Mouse (Mus musculus) kidney, embryonic 16.5 days (tissue): Measurements from ENCODE around the gene Ccng1. TPM values are rescaled to one million over a fixed set of nuclear protein-coding genes. Genes with fewer than 3 reads are reported as not detected.

ENCODE experiments used
- ATAC-seq: fragments of 200-750 bp; cut with Nextera tagmentation; 2 replicates; pipeline ENCODE4 v1.8.0; 2017; ENCODE audit warnings: moderate TSS enrichment; ENCODE audit not compliant: low FRiP score, low TSS enrichment
- H3K27ac ChIP-seq: fragments of 300-500 bp; sonication (generic); 2 replicates; pipeline ENCODE4 v1.5.1; 2014; ENCODE audit warnings: low read length
- H3K27me3 ChIP-seq: fragments of 300-500 bp; sonication (generic); 2 replicates; pipeline ENCODE4 v1.6.1; 2014; ENCODE audit warnings: low read length, control low read depth, mixed read lengths; ENCODE audit not compliant: insufficient read depth
- H3K36me3 ChIP-seq: fragments of 300-500 bp; sonication (generic); 2 replicates; pipeline ENCODE4 v1.6.1; 2014; ENCODE audit warnings: low read length, control low read depth, mixed read lengths; ENCODE audit not compliant: insufficient read depth
- H3K4me1 ChIP-seq: fragments of 300-500 bp; sonication (generic); 2 replicates; pipeline ENCODE4 v1.6.1; 2014; ENCODE audit warnings: low read length, control low read depth, mixed read lengths; ENCODE audit not compliant: insufficient read depth
- H3K4me2 ChIP-seq: fragments of 300-500 bp; sonication (generic); replicated peaks from 2 replicates; pipeline ENCODE4 v1.6.1; 2014; ENCODE audit warnings: low read depth, low read length
- H3K4me3 ChIP-seq: fragments of 300-500 bp; sonication (generic); 2 replicates; pipeline ENCODE4 v1.5.1; 2014; ENCODE audit warnings: mild to moderate bottlenecking, low read length
- H3K9ac ChIP-seq: fragments of 300-500 bp; sonication (generic); replicated peaks from 2 replicates; pipeline ENCODE4 v1.6.1; 2014; ENCODE audit warnings: low read length
- H3K9me3 ChIP-seq: fragments of 300-500 bp; sonication (generic); 2 replicates; pipeline ENCODE4 v1.6.1; 2016; ENCODE audit warnings: low read length, control low read depth
- WGBS: fragments of 180-500 bp; shearing (Covaris S2); extraction: QIAGEN DNeasy Blood & Tissue Kit; methylation state at CpG from one replicate; pipeline ENCODE4 v1.1.7; 2014; 5-methylcytosine and 5-hydroxymethylcytosine counted together
- polyA plus RNA-seq: library from polyadenylated mRNA; unstranded; fragments of >200 nt; fragmentation: Nextera tagmentation; extraction: Ambion mirVana; gene quantifications from 2 replicates; pipeline ENCODE4 v1.2.1, GENCODE M21; 2015

The Ccng1 gene
- polyA plus RNA-seq, result 44.3 and 45.2 TPM in 2 replicates

DNA sequence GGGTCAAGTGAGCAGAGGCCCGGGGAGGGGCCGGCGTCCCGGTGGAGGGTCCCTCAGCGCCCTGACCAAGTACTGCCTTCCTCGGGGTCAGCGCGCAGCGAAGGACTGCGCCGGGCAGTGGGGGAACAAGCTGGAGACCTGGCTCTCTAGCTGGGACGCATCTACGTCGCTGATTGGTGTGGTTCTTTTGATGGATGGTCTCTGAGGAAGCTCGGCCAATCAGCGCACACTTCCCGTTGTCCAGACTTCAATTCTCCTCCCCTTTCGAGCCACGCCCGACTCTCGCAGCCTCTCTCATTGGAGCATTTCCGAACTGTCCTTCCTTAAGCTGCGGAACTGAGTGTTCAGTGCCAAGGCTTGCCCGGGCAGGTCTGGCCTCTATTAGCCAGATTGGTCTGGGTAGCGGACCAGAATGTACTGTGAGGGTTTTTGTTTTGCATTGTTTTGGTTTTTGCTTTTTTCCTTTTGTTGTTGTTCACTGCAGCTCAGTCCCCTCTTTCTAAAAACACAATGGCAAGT is at the start of gene Ccng1:
Ccng1 (minus strand) TSS at position 203 of the 519 bp plus-strand sequence.
- H3K4me1 ChIP-seq, result peaks cover 16% of the 10 kb centered on the region
- H3K4me2 ChIP-seq, result peak within 1 kb of the TSS; percentile 89
- H3K4me3 ChIP-seq, result peak within 1 kb of the TSS; percentile 81
- H3K36me3 ChIP-seq, result 0 out of 2 replicates have a peak, but pooled peaks cover 5% of the 10 kb centered on the region
- peak; percentile 99 for ATAC-seq
- under 1% methylated on average over 25 of the region's 25 CpGs for WGBS
- no peaks in the 10 kb centered on the region for H3K9me3 ChIP-seq
- H3K27ac ChIP-seq, result peak within 1 kb of the TSS; percentile 76
- peak within 1 kb of the TSS; percentile 91 for H3K9ac ChIP-seq
- H3K27me3 ChIP-seq, result no peaks in the 10 kb centered on the region

DNA sequence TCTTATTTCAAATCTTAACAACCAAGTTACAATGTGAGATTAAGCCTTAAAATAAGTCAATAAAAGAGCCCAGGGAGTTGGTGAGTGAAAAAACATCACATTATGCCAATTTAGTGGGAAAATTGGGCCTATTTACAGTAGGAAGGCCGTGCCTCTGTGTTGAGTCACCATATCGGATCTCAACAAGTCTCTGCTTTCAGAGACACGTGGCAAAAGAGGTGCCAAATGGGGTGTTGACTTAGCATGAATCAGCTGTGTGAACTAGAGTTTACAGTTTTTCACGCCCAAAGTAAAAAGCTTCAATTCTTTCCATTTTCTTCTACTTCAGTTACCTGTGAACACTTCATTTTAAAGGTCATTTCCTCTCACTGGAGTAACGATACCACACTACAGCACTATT is 35.2 kb upstream of the Ccng1 start:
- Histone ChIP-seq H3K4me3 (no peak overlapping the region), H3K36me3 (no peaks in the 10 kb centered on the region), H3K4me1 (no peaks in the 10 kb centered on the region), H3K9ac (no peak overlapping the region), H3K27ac (no peak overlapping the region), H3K4me2 (no peak overlapping the region), H3K9me3 (no peaks in the 10 kb centered on the region), H3K27me3 (no peaks in the 10 kb centered on the region)
- ATAC-seq, result no peak
- 67% methylated on average over 5 of the region's 5 CpGs for WGBS

DNA sequence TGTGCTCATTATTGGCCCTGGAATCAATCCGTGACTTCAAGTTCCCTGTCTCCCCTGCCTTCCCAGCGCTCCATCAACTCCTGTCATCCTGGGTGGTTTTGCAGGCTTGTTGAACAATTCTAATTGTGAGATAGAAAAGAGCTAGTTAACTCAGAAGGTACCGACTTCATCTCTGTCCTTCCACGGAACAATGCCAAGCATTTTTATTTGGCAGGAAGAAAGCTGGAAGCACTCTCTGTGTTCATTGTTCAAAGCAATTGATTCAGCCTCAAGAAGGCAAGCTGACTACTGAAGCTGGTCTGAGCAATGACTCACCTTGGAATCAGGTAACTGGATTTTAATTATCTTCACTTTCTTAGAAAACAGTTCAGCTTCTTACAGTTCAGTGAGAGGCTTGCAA is 34.6 kb upstream of the Ccng1 start:
- ATAC-seq, result no peak
- Histone ChIP-seq H3K4me2 (no peak overlapping the region), H3K9me3 (no peaks in the 10 kb centered on the region), H3K36me3 (no peaks in the 10 kb centered on the region), H3K27ac (no peak overlapping the region), H3K4me3 (no peak overlapping the region), H3K9ac (no peak overlapping the region), H3K27me3 (no peaks in the 10 kb centered on the region), H3K4me1 (no peaks in the 10 kb centered on the region)
- WGBS, result 87% methylated on average over 4 of the region's 4 CpGs

DNA sequence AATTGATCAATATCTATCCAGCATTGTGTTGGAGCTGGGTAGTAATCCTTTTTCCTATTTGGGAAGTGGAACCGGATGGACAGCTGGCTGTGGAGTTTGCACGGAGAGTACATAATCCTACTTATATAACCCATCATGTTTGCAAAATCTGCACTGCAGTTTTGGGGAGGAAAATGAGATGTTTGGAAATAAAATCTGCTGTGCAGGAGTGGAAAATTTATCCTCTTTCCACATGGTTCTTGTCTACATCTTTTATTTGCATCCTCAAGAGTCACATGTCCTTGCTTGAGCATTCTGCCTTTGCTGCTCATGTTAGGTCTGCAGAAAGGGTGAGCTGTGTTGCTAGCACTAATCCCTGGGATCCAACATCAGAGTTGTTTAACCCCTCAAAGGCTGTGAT is 31.8 kb upstream of the Ccng1 start:
- no peak for ATAC-seq

DNA sequence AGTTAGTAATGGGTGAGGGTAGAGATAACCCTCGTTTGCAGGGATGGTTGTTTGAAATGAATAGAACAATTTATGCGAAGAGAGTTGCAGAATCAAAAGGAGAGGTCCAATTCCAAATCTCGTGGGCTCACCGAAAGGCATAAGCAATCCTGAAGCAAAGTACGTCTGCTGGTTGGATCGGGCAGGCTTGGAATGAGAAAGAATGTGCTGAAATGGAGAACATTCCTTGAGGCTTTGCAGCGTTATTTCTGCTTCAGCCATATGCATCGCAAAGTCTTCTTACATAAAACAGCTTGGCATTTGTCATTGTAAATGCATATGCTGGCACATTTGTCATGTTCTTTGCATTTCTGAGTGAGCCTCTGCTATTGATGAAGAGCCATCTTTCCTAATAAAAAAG is 29.2 kb upstream of the Ccng1 start:
- Histone ChIP-seq H3K4me1 (no peaks in the 10 kb centered on the region), H3K9me3 (no peaks in the 10 kb centered on the region), H3K4me2 (no peak overlapping the region), H3K9ac (no peak overlapping the region), H3K4me3 (no peak overlapping the region), H3K36me3 (no peaks in the 10 kb centered on the region), H3K27me3 (no peaks in the 10 kb centered on the region), H3K27ac (no peak overlapping the region)
- 83% methylated on average over 8 of the region's 8 CpGs for WGBS
- ATAC-seq, result no peak

More for the DNA sequence above, 31.8 kb upstream of the Ccng1 start:
- no peaks in the 10 kb centered on the region for H3K36me3 ChIP-seq
- no peaks in the 10 kb centered on the region for H3K4me1 ChIP-seq
- H3K4me3 ChIP-seq, result no peak overlapping the region
- no peaks in the 10 kb centered on the region for H3K9me3 ChIP-seq
- no peak overlapping the region for H3K4me2 ChIP-seq
- H3K27me3 ChIP-seq, result no peaks in the 10 kb centered on the region
- WGBS, result 88% methylated on average over 2 of the region's 2 CpGs
- H3K9ac ChIP-seq, result no peak overlapping the region
- no peak overlapping the region for H3K27ac ChIP-seq

DNA sequence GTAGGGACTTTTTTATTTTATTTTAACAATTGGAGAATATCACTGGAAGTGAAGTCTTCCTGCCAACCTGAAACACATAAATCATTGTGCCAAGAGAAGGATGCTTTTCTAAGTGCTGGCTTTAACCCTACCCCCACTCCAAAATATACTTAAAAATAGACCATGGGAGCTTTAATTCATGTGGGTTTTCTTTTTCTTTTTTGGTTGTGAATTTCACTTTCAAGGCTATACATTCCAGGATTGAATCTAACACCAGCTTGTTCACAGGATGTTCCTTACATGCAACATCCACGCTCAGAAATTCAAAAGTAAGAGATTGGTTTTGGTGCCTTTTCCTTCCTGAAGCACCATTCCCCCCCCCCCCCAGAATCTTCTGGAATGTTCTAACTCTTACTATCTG is 28.2 kb upstream of the Ccng1 start:
- H3K9ac ChIP-seq, result no peak overlapping the region
- no peak for ATAC-seq
- H3K27ac ChIP-seq, result no peak overlapping the region
- 92% methylated on average over 1 of the region's 1 CpGs for WGBS
- H3K27me3 ChIP-seq, result no peaks in the 10 kb centered on the region
- no peaks in the 10 kb centered on the region for H3K4me1 ChIP-seq
- no peaks in the 10 kb centered on the region for H3K36me3 ChIP-seq
- H3K4me3 ChIP-seq, result no peak overlapping the region
- no peak overlapping the region for H3K4me2 ChIP-seq
- no peaks in the 10 kb centered on the region for H3K9me3 ChIP-seq

DNA sequence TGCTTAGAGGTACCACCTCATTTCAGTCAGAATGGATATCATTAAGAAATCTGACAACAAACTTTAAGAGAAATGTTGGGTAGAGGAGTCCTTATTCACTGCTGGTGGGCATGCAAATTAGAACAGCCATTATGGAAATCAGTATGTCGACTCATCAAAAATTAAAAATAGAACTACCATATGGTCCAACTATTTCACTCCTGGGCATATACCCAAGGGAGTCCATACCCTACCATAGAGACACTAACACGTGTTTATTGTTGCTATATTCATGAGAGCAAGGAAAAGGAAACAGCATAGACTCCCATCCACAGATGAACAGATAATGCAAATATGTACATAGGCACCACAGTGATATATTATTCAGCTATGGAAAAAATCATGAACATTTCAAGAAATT is 26.7 kb upstream of the Ccng1 start:
- no peaks in the 10 kb centered on the region for H3K27me3 ChIP-seq
- H3K27ac ChIP-seq, result no peak overlapping the region
- ATAC-seq, result no peak
- H3K9me3 ChIP-seq, result no peaks in the 10 kb centered on the region
- 72% methylated on average over 2 of the region's 2 CpGs for WGBS
- H3K9ac ChIP-seq, result no peak overlapping the region
- H3K4me1 ChIP-seq, result no peaks in the 10 kb centered on the region
- no peak overlapping the region for H3K4me2 ChIP-seq
- no peaks in the 10 kb centered on the region for H3K36me3 ChIP-seq
- no peak overlapping the region for H3K4me3 ChIP-seq

DNA sequence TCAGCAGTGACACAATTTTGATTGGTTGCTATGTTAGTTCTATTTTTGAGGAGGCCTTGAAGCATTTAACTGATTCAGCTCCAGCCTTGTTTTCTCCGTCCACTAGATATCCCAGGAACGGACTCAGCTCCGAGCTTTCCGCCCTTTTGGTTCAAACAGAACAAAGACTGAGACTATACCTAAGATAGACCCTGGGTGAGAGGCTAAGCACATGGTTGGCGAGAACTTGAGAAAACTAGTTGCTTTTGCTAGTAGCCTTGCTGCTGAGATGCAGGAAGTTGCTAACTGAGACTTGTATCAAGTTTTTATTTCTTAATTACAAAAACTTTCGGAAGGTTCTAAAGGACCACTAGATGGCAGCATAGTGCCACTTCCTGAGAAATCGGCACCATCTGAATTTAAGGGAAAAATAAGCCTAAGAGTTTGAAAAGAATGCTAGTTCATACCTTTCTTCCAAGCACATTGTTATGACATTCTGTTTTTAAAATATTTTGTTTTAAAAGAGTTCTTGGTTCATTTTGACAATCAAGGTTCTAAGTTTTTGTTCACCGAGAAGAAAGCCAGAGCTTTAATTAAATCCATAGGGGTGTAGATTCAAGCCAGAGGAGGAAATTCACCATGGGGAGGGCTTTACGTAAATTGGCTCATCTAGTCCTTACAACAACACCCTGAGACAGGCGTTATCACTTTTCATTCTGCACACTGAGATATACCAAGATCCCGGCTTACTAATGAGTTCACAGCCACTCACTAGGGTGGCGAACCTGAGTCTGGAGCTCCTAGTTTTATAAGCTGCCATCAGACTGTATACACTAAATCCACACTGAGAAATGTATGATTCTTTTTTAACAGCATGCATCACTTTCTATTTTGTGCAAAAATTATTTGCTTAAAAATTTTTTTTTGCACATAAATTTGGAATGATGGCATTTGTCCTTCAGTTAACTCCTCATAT is 20.5 kb upstream of the Ccng1 start:
- ATAC-seq, result no peak
- Histone ChIP-seq H3K27ac (no peak overlapping the region), H3K36me3 (no peaks in the 10 kb centered on the region), H3K4me3 (no peak overlapping the region), H3K4me2 (0 out of 2 replicates have a peak overlapping the region, but pooled peaks have one; percentile 17), H3K9ac (no peak overlapping the region), H3K27me3 (no peaks in the 10 kb centered on the region), H3K9me3 (no peaks in the 10 kb centered on the region), H3K4me1 (no peaks in the 10 kb centered on the region)
- WGBS, result 55% methylated on average over 12 of the region's 12 CpGs

DNA sequence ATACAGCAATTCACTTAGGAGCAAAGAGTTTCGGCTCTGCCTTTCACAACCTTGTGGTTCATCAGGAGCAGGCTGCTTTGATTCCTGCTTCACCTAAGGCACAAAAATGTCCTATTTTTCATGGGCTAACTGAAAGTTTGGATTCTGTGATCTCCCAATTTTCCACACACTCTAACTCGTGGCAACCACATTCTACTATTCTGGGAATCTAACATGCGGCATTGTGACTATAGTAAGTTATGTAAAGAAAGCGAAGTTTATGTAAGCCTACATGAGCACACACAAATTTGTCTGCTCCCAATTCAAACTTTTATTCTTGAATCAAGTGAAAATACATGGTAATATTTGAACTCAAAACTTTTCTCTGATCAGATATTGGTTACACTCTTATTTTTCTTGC is 9.6 kb upstream of the Ccng1 start:
- Histone ChIP-seq H3K9me3 (no peaks in the 10 kb centered on the region), H3K36me3 (no peaks in the 10 kb centered on the region), H3K4me2 (no peak overlapping the region), H3K27me3 (no peaks in the 10 kb centered on the region), H3K4me1 (no peaks in the 10 kb centered on the region), H3K9ac (no peak overlapping the region), H3K4me3 (no peak overlapping the region), H3K27ac (no peak overlapping the region)
- no peak for ATAC-seq
- WGBS, result 82% methylated on average over 4 of the region's 4 CpGs

DNA sequence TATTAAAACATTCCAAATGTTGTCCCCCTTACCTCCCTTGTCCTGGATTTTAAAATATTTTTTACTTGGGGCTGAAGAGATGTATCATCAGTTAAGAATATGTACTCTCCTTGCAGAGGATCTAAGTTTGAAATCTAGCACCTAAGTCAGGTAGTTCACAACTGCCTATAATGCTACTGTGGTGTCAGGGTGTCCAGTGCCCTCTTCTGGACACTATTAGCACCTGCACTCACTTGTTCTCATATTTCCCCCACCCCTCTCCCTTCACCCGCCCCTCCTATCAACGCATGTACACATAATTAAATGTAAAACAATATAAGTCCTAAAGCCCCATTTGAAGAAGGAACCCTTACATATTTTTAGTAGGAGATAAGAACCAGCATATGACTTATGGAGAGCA is 8.3 kb upstream of the Ccng1 start:
- Histone ChIP-seq H3K4me3 (no peak overlapping the region), H3K9ac (no peak overlapping the region), H3K4me1 (no peaks in the 10 kb centered on the region), H3K9me3 (no peaks in the 10 kb centered on the region), H3K27me3 (no peaks in the 10 kb centered on the region), H3K4me2 (no peak overlapping the region), H3K36me3 (no peaks in the 10 kb centered on the region), H3K27ac (no peak overlapping the region)
- no peak for ATAC-seq
- 44% methylated on average over 2 of the region's 2 CpGs for WGBS
